Mouse (Mus musculus) hindbrain, embryonic 16.5 days (tissue): ENCODE measurements around the gene Tcf7l1. TPM values are rescaled to one million over a fixed set of nuclear protein-coding genes. Genes with fewer than 3 reads are reported as not detected.

Experiments
- ATAC-seq: fragments of 200-750 bp; cut with Nextera tagmentation; 2 replicates; pipeline ENCODE4 v1.8.0; 2017; ENCODE audit warnings: moderate TSS enrichment, moderate library complexity
- H3K27ac ChIP-seq: fragments of 300-500 bp; sonication (generic); 2 replicates; pipeline ENCODE4 v1.5.1; 2014; ENCODE audit warnings: low read depth, mild to moderate bottlenecking, control low read depth, low read length, moderate library complexity
- H3K27me3 ChIP-seq: fragments of 300-500 bp; sonication (generic); replicated peaks from 2 replicates; pipeline ENCODE4 v1.6.1; 2014; ENCODE audit warnings: low read length; ENCODE audit not compliant: control insufficient read depth, insufficient read depth
- H3K36me3 ChIP-seq: fragments of 300-500 bp; sonication (generic); 2 replicates; pipeline ENCODE4 v1.6.1; 2014; ENCODE audit warnings: mild to moderate bottlenecking, low read length, moderate library complexity, mixed read lengths; ENCODE audit not compliant: control insufficient read depth, insufficient read depth
- H3K4me1 ChIP-seq: fragments of 300-500 bp; sonication (generic); 2 replicates; pipeline ENCODE4 v1.6.1; 2014; ENCODE audit warnings: low read depth, low read length; ENCODE audit not compliant: control insufficient read depth, insufficient read depth
- H3K4me2 ChIP-seq: fragments of 300-500 bp; sonication (generic); 2 replicates; pipeline ENCODE4 v1.6.1; 2014; ENCODE audit warnings: mild to moderate bottlenecking, low read length, control low read depth, moderate library complexity
- H3K4me3 ChIP-seq: fragments of 300-500 bp; sonication (generic); 2 replicates; pipeline ENCODE4 v1.5.1; 2014; ENCODE audit warnings: mild to moderate bottlenecking, low read length, control low read depth, moderate library complexity
- H3K9ac ChIP-seq: fragments of 300-500 bp; sonication (generic); 2 replicates; pipeline ENCODE4 v1.6.1; 2014; ENCODE audit warnings: low read depth, mild to moderate bottlenecking, control low read depth, low read length, moderate library complexity
- H3K9me3 ChIP-seq: fragments of 300-500 bp; sonication (generic); 2 replicates; pipeline ENCODE4 v1.6.1; 2014; ENCODE audit warnings: mild to moderate bottlenecking, low read length, moderate library complexity; ENCODE audit not compliant: control insufficient read depth
- WGBS: fragments of 180-500 bp; shearing (Covaris S2); extraction: QIAGEN DNeasy Blood & Tissue Kit; methylation state at CpG from one replicate; pipeline ENCODE4 v1.1.7; 2014; 5-methylcytosine and 5-hydroxymethylcytosine counted together
- polyA plus RNA-seq: library from polyadenylated mRNA; unstranded; fragments of >200 nt; fragmentation: Nextera tagmentation; extraction: Ambion mirVana; gene quantifications from 2 replicates; pipeline ENCODE4 v1.2.1, GENCODE M21; 2015

Tcf7l1 gene
- polyA plus RNA-seq, 1 experiment from 2014 or later, result 6.3 TPM

DNA sequence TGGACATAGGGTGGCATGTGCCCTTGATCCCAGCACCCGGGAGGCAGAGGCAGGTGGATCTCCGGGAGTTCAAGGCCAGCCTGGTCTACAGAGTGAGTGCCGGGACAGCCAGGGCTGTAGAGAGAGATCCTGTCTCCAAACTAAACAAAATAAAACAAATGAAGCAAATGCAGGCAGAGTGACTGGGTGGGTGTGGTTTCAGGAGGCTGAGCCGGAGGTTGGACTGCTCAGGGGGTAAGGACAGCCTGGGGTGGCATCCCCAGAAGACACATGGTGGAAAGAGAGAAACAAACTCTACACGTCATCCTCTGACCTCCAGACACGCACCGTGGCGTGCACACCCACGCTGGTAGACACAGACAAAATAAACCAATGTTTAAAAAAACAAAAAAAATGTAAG, 24.4 kb upstream of the Tcf7l1 start:
- Histone ChIP-seq H3K27me3 (no peaks in the 10 kb centered on the region), H3K4me1 (no peaks in the 10 kb centered on the region), H3K27ac (no peak overlapping the region), H3K4me2 (no peak overlapping the region), H3K36me3 (no peaks in the 10 kb centered on the region), H3K9ac (no peak overlapping the region), H3K9me3 (no peaks in the 10 kb centered on the region), H3K4me3 (no peak overlapping the region)
- ATAC-seq, result no peak
- WGBS, result 73% methylated on average over 9 of the region's 9 CpGs

DNA sequence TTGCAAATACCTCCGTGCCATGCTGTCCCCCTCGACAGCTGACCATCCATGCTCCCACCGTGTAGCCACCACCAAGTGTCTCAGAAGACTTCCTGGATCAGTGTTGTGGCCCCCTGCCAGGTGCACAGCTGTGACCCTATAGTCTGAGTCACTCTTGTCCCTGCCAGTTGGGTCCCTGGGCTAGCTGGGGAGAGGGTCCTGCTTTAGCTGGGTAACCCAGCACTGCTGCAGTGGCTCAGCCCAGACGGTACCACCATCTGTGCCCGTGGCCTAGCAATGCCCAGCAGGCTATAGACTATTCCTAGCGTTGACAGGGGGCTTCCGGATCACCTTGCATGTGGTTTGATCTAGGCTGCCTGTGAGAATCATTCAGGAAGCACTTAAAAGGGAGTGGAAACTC, 21.2 kb upstream of the Tcf7l1 start:
- no peak for ATAC-seq
- Histone ChIP-seq H3K36me3 (no peaks in the 10 kb centered on the region), H3K4me3 (no peak overlapping the region), H3K9me3 (no peaks in the 10 kb centered on the region), H3K27me3 (no peaks in the 10 kb centered on the region), H3K9ac (no peak overlapping the region), H3K27ac (no peak overlapping the region), H3K4me1 (no peaks in the 10 kb centered on the region), H3K4me2 (no peak overlapping the region)
- WGBS, result 70% methylated on average over 7 of the region's 7 CpGs

DNA sequence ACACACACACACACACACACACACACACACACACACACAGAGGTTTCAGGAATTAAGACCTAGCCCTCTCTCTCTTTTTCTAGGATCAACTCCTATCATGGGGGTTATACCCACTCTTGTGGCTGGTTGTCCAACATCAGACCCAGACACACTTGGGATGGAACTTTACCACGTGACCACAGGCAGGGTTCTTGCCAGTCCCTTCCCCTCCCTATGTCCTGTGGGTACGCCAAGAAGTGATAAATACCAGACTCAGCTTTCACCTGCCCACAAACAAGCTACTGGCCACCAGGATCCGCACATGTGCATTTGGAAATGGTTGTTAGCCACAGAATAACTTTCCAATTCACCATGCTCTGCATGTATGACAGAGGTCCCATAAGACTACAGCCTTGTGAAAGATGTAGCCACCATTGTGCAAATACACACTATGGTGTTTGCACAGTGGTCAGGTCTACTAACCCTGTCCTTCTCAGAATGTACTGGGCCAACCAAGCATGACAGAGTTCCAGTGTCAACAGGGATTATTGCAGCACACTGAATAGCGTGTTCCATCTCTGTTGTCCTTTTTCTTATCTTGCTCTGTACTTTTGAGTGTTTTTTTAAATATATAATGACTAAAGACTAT, 20.6 kb upstream of the Tcf7l1 start:
- no peak for ATAC-seq
- 78% methylated on average over 4 of the region's 4 CpGs for WGBS
- H3K4me2 ChIP-seq, result no peak overlapping the region
- H3K4me3 ChIP-seq, result no peak overlapping the region
- H3K4me1 ChIP-seq, result no peaks in the 10 kb centered on the region
- H3K36me3 ChIP-seq, result no peaks in the 10 kb centered on the region
- no peak overlapping the region for H3K27ac ChIP-seq
- H3K9me3 ChIP-seq, result no peaks in the 10 kb centered on the region
- no peak overlapping the region for H3K9ac ChIP-seq
- no peaks in the 10 kb centered on the region for H3K27me3 ChIP-seq

DNA sequence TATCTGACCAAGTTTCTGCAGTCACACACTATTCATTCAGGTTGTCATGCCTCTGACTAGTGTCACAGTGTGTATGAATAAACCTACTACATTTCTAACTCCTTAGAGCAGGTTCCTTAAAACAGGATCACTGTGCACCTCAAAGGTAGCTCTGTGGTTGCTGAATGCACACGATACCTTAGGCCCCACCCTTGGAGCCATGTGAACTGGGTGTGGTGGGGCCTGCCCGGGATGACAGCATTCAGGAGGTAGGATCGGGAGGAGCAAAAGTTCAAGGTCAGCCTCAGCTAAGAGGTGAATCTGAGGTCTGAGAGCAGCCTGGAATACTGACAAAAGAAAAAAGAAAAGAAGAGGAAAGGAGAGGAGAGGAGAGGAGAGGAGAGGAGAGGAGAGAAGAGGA, 19.3 kb upstream of the Tcf7l1 start:
- Histone ChIP-seq H3K36me3 (no peaks in the 10 kb centered on the region), H3K4me2 (no peak overlapping the region), H3K4me3 (no peak overlapping the region), H3K9ac (no peak overlapping the region), H3K4me1 (no peaks in the 10 kb centered on the region), H3K27ac (no peak overlapping the region), H3K27me3 (no peaks in the 10 kb centered on the region), H3K9me3 (no peaks in the 10 kb centered on the region)
- ATAC-seq, result no peak
- 77% methylated on average over 3 of the region's 3 CpGs for WGBS

GRCm38 (mm10) chr6:72803669-72804068, 14.6 kb upstream of the Tcf7l1 start:
- Histone ChIP-seq H3K4me1 (no peaks in the 10 kb centered on the region), H3K4me2 (no peak overlapping the region), H3K9ac (no peak overlapping the region), H3K4me3 (no peak overlapping the region), H3K27ac (no peak overlapping the region), H3K36me3 (no peaks in the 10 kb centered on the region), H3K27me3 (no peaks in the 10 kb centered on the region), H3K9me3 (no peaks in the 10 kb centered on the region)
- WGBS, result 88% methylated on average over 6 of the region's 6 CpGs
- no peak for ATAC-seq

GRCm38 (mm10) chr6:72802119-72802518, 13.1 kb upstream of the Tcf7l1 start:
- no peak overlapping the region for H3K4me2 ChIP-seq
- no peak overlapping the region for H3K27ac ChIP-seq
- H3K36me3 ChIP-seq, result no peaks in the 10 kb centered on the region
- no peak for ATAC-seq
- H3K9me3 ChIP-seq, result no peaks in the 10 kb centered on the region
- H3K4me1 ChIP-seq, result no peaks in the 10 kb centered on the region
- H3K4me3 ChIP-seq, result no peak overlapping the region
- H3K27me3 ChIP-seq, result no peaks in the 10 kb centered on the region
- 86% methylated on average over 6 of the region's 6 CpGs for WGBS
- H3K9ac ChIP-seq, result no peak overlapping the region

GRCm38 (mm10) chr6:72800641-72801040, 11.6 kb upstream of the Tcf7l1 start:
- Histone ChIP-seq H3K27ac (no peak overlapping the region), H3K4me1 (no peaks in the 10 kb centered on the region), H3K4me2 (no peak overlapping the region), H3K9ac (no peak overlapping the region), H3K4me3 (no peak overlapping the region), H3K36me3 (no peaks in the 10 kb centered on the region), H3K27me3 (no peaks in the 10 kb centered on the region), H3K9me3 (no peaks in the 10 kb centered on the region)
- 42% methylated on average over 2 of the region's 2 CpGs for WGBS
- no peak for ATAC-seq

- Histone ChIP-seq H3K4me2 (no peak overlapping the region), H3K4me1 (no peaks in the 10 kb centered on the region), H3K4me3 (no peak overlapping the region), H3K27me3 (no peaks in the 10 kb centered on the region), H3K27ac (no peak overlapping the region), H3K36me3 (no peaks in the 10 kb centered on the region), H3K9me3 (no peaks in the 10 kb centered on the region), H3K9ac (no peak overlapping the region)
- ATAC-seq, result no peak
These were observed 8.7 kb upstream of the Tcf7l1 start for GRCm38 (mm10) chr6:72797763-72798162.

DNA sequence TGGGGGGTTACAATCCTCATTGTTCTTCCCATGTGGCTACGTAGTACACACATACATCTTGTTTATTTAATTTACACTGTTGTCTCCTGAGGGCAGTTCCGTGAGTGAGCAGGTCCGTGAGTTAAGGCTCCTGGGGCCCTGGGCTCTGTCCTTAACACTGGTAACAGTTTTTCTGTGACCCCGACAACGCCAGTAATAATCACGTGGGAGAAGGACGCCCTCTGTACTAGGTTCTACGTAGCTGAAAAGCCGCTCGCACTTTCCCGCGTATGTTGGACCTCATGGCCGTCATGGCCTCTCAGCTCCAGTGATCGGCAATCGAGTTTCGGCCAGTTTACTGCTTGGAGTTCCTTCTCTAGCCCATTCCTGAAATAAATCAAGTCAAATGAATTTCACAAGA, 6.4 kb upstream of the Tcf7l1 start:
- H3K9ac ChIP-seq, result no peak overlapping the region
- no peaks in the 10 kb centered on the region; the same call in 1 of the 2 replicates for H3K27me3 ChIP-seq
- no peak overlapping the region for H3K4me2 ChIP-seq
- 51% methylated on average over 16 of the region's 16 CpGs for WGBS
- no peaks in the 10 kb centered on the region for H3K9me3 ChIP-seq
- H3K4me3 ChIP-seq, result no peak overlapping the region
- no peak for ATAC-seq
- no peaks in the 10 kb centered on the region for H3K4me1 ChIP-seq
- no peak overlapping the region for H3K27ac ChIP-seq
- no peaks in the 10 kb centered on the region for H3K36me3 ChIP-seq

DNA sequence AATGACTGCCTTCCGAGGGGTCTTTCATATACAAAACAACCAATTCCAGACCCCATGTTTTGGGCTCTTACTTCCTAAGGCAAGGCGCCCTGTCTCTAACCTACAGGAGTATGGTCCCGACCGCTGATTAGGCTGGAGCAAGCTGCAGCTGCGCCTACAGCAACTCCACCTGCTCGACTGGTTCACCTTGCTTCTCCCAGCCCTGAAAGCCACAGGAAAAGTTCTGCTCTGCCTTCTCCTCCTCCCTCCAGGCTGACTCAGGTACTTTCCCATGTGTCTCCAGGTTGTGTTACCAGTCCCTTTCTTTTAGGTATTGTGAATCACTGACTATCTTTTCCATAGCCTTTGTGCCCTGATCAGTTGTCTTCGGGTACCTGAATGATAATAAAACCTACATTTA, 5.8 kb upstream of the Tcf7l1 start:
- no peak for ATAC-seq
- H3K4me3 ChIP-seq, result no peak overlapping the region
- no peak overlapping the region for H3K4me2 ChIP-seq
- WGBS, result 38% methylated on average over 7 of the region's 7 CpGs
- H3K27me3 ChIP-seq, result no peaks in the 10 kb centered on the region; the same call in 1 of the 2 replicates
- H3K27ac ChIP-seq, result no peak overlapping the region
- H3K4me1 ChIP-seq, result no peaks in the 10 kb centered on the region
- no peaks in the 10 kb centered on the region for H3K36me3 ChIP-seq
- H3K9ac ChIP-seq, result no peak overlapping the region
- no peaks in the 10 kb centered on the region for H3K9me3 ChIP-seq
